Mouse (Mus musculus) midbrain, embryonic 13.5 days (tissue): ENCODE results near the gene Dop1a. TPM values are rescaled to one million over a fixed set of nuclear protein-coding genes. Genes with fewer than 3 reads are reported as not detected.

Source experiments
- ATAC-seq: fragments of 200-750 bp; cut with Nextera tagmentation; 2 replicates; pipeline ENCODE4 v1.8.0; 2017; ENCODE audit warnings: mild to moderate bottlenecking, moderate TSS enrichment, moderate library complexity
- H3K27ac ChIP-seq: fragments of 300-500 bp; sonication (generic); 2 replicates; pipeline ENCODE4 v1.5.1; 2015; ENCODE audit warnings: inconsistent platforms, mild to moderate bottlenecking, moderate library complexity
- H3K27me3 ChIP-seq: fragments of 300-500 bp; sonication (generic); 2 replicates; pipeline ENCODE4 v1.6.1; 2015; ENCODE audit warnings: mild to moderate bottlenecking, inconsistent platforms
- H3K36me3 ChIP-seq: fragments of 300-500 bp; sonication (generic); 2 replicates; pipeline ENCODE4 v1.6.1; 2015; ENCODE audit warnings: mild to moderate bottlenecking, inconsistent platforms
- H3K4me1 ChIP-seq: fragments of 300-500 bp; sonication (generic); replicated peaks from 2 replicates; pipeline ENCODE4 v1.6.1; 2015; ENCODE audit warnings: inconsistent platforms
- H3K4me2 ChIP-seq: fragments of 300-500 bp; sonication (generic); replicated peaks from 2 replicates; pipeline ENCODE4 v1.6.1; 2015; ENCODE audit warnings: moderate library complexity, mild to moderate bottlenecking, inconsistent platforms
- H3K4me3 ChIP-seq: fragments of 300-500 bp; sonication (generic); replicated peaks from 2 replicates; pipeline ENCODE4 v1.5.1; 2015; ENCODE audit warnings: mild to moderate bottlenecking, inconsistent platforms
- H3K9ac ChIP-seq: fragments of 300-500 bp; sonication (generic); replicated peaks from 2 replicates; pipeline ENCODE4 v1.6.1; 2015; ENCODE audit warnings: mild to moderate bottlenecking, inconsistent platforms
- H3K9me3 ChIP-seq: fragments of 300-500 bp; sonication (generic); 2 replicates; pipeline ENCODE4 v1.6.1; 2016; ENCODE audit warnings: mild to moderate bottlenecking, inconsistent platforms
- WGBS: fragments of 180-500 bp; shearing (Covaris S2); methylation state at CpG from one replicate; pipeline ENCODE4 v1.1.7; 2015; 5-methylcytosine and 5-hydroxymethylcytosine counted together
- polyA plus RNA-seq: library from polyadenylated mRNA; unstranded; fragments of >200 nt; fragmentation: Nextera tagmentation; extraction: Ambion mirVana; gene quantifications from 2 replicates; pipeline ENCODE4 v1.2.1, GENCODE M21; 2015

The Dop1a gene
- polyA plus RNA-seq, 1 experiment from 2014 or later = 32.1 TPM

- 1% methylated on average over 13 of the region's 13 CpGs for WGBS
Observed at GRCm38 (mm10) chr9:86451617-86452016, 15.3 kb upstream of the Dop1a start.

DNA sequence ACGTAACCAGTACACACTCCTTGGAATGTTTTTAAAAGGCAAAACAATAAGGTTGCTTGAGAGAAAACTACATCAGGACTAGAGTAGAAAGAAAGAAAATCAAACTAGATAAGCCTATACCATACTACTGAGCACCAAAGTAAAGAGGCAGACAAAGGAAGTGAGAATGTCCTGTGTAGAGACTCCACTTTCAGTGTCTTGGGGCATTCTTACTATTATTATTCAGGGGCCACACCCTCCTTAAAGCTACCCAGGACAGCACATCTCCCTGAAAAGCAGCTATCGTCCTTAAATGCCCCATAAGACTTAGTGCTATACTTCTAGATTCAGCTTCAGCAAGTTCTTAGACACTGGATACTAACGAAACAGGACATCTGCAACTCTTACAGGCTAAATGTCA is 13.3 kb upstream of the Dop1a start:
- ATAC-seq = no peak
- WGBS = 86% methylated on average over 3 of the region's 3 CpGs
- no peak overlapping the region for H3K9ac ChIP-seq

More at GRCm38 (mm10) chr9:86451617-86452016, 15.3 kb upstream of the Dop1a start:
- Histone ChIP-seq H3K27me3 (peaks cover 13% of the 10 kb centered on the region), H3K36me3 (no peaks in the 10 kb centered on the region), H3K4me3 (0 out of 2 replicates have a peak overlapping the region, but pooled peaks have one; percentile 6), H3K4me2 (peak overlapping the region; percentile 45), H3K9ac (no peak overlapping the region; the same call in 1 of the 2 replicates), H3K4me1 (peaks cover 11% of the 10 kb centered on the region), H3K27ac (no peak overlapping the region), H3K9me3 (no peaks in the 10 kb centered on the region)
- ATAC-seq = peak; percentile 82

GRCm38 (mm10) chr9:86464151-86465105 is 2.5 kb upstream of the Dop1a start, which contains the start of gene Ube2cbp:
Gene Ube2cbp, minus strand, starts transcription at chr9:86464950.
- peak within 1 kb of the TSS; percentile 76 for H3K9ac ChIP-seq
- H3K4me2 ChIP-seq = peak within 1 kb of the TSS; percentile 59
- WGBS = 1% methylated on average over 70 of the region's 70 CpGs
- H3K4me1 ChIP-seq = peaks cover 21% of the 10 kb centered on the region
- peak within 1 kb of the TSS; percentile 64 for H3K4me3 ChIP-seq
- no peaks in the 10 kb centered on the region for H3K36me3 ChIP-seq
- H3K27ac ChIP-seq = peak within 1 kb of the TSS; percentile 80
- H3K9me3 ChIP-seq = no peaks in the 10 kb centered on the region
- peaks cover 11% of the 10 kb centered on the region for H3K27me3 ChIP-seq
- ATAC-seq = peak; percentile 85

More for the DNA sequence above, 13.3 kb upstream of the Dop1a start:
- Histone ChIP-seq H3K9me3 (no peaks in the 10 kb centered on the region), H3K4me2 (no peak overlapping the region), H3K27ac (no peak overlapping the region), H3K4me3 (no peak overlapping the region), H3K27me3 (peaks cover 2% of the 10 kb centered on the region), H3K4me1 (peaks cover 11% of the 10 kb centered on the region), H3K36me3 (no peaks in the 10 kb centered on the region)

- Histone ChIP-seq H3K27me3 (no peaks in the 10 kb centered on the region), H3K9me3 (no peaks in the 10 kb centered on the region), H3K4me1 (no peaks in the 10 kb centered on the region), H3K36me3 (no peaks in the 10 kb centered on the region), H3K4me2 (no peak overlapping the region), H3K27ac (no peak overlapping the region), H3K9ac (no peak overlapping the region), H3K4me3 (no peak overlapping the region)
- ATAC-seq = no peak
- WGBS = 92% methylated on average over 4 of the region's 4 CpGs
Observed at GRCm38 (mm10) chr9:86475956-86476355, 9.0 kb downstream of the Dop1a start.

- no peaks in the 10 kb centered on the region for H3K27me3 ChIP-seq
- H3K36me3 ChIP-seq = no peaks in the 10 kb centered on the region
- no peaks in the 10 kb centered on the region for H3K4me1 ChIP-seq
- WGBS = 88% methylated on average over 5 of the region's 5 CpGs
- H3K4me2 ChIP-seq = no peak overlapping the region
- no peak overlapping the region for H3K27ac ChIP-seq
- no peak for ATAC-seq
- H3K4me3 ChIP-seq = no peak overlapping the region
- no peak overlapping the region for H3K9ac ChIP-seq
- H3K9me3 ChIP-seq = no peaks in the 10 kb centered on the region
Observed at GRCm38 (mm10) chr9:86476763-86477162, 9.8 kb downstream of the Dop1a start.

- Histone ChIP-seq H3K4me3 (no peak overlapping the region), H3K36me3 (no peaks in the 10 kb centered on the region), H3K9ac (no peak overlapping the region), H3K4me2 (no peak overlapping the region), H3K27ac (no peak overlapping the region), H3K4me1 (no peaks in the 10 kb centered on the region), H3K9me3 (no peaks in the 10 kb centered on the region), H3K27me3 (no peaks in the 10 kb centered on the region)
- WGBS = 91% methylated on average over 5 of the region's 5 CpGs
- ATAC-seq = no peak
Observed at GRCm38 (mm10) chr9:86478414-86479093, 11.6 kb downstream of the Dop1a start.

DNA sequence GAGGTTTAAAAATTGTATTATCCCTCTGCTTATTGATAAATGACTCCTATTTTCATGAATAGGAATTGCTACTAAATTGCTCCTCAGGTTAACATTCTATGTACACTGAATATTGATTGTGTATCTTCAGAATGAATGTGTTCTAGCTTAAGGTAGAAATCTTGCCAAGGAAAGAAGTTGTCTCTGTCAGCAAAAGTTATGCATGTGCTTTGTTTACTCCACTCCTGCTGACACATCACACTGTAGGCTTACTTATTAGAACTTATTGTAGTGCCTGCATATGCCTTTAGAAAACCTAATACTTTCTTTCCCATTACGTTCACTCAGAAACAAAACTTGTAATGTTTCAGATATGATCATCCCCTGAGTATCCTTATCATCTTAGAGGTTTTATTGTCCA is 15.3 kb downstream of the Dop1a start:
- WGBS = 96% methylated on average over 1 of the region's 1 CpGs
- H3K9ac ChIP-seq = no peak overlapping the region

DNA sequence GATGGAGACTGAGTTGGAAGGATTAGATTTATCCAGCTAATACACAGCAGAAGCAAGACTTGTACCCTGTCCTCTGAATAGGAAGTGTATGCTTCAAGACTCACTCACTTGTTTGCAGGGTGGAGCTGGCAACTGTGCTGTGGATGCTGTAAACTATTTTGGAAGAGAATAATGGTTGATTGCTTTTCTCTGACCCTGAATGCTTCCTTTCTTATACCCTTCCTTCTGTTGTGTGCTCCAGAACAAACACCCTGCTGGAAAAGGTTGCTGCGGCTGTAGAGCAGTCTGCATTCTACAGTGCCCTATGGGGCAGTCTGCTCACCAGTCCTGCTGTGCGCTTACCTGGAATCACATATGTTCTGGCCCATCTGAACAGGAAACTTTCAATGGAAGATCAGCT is 24.8 kb downstream of the Dop1a start:
- no peaks in the 10 kb centered on the region for H3K9me3 ChIP-seq
- no peak overlapping the region for H3K9ac ChIP-seq
- peaks cover 46% of the 10 kb centered on the region for H3K36me3 ChIP-seq
- ATAC-seq = no peak
- H3K4me3 ChIP-seq = no peak overlapping the region
- no peak overlapping the region for H3K4me2 ChIP-seq
- no peaks in the 10 kb centered on the region for H3K4me1 ChIP-seq
- H3K27ac ChIP-seq = no peak overlapping the region
- no peaks in the 10 kb centered on the region for H3K27me3 ChIP-seq
- WGBS = 82% methylated on average over 2 of the region's 2 CpGs

More for the DNA sequence above, 15.3 kb downstream of the Dop1a start:
- H3K4me3 ChIP-seq = no peak overlapping the region
- no peaks in the 10 kb centered on the region for H3K36me3 ChIP-seq
- ATAC-seq = no peak
- H3K4me2 ChIP-seq = no peak overlapping the region
- no peaks in the 10 kb centered on the region for H3K9me3 ChIP-seq
- H3K27ac ChIP-seq = no peak overlapping the region
- H3K4me1 ChIP-seq = no peaks in the 10 kb centered on the region
- H3K27me3 ChIP-seq = no peaks in the 10 kb centered on the region

DNA sequence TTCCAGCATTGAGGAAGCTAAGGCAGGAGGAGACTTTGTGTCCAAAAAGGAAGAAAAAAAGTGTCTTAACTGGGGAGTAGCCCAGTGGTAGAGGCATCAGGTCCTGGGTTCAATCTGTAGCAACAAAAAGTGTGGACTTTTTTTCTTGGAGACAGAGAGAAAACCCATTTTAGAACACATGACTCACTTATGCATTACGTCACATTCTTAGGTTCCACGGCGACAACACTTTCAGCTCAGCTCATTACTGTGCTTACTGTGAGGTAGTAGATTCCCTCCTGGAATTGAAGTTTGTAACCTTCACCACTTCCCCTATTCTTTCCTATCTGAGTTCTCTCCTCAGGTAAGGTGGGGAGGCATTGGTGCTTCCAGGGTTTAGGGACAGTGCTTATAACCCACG is 29.3 kb downstream of the Dop1a start:
- Histone ChIP-seq H3K4me2 (no peak overlapping the region), H3K4me3 (no peak overlapping the region), H3K27me3 (no peaks in the 10 kb centered on the region), H3K9me3 (no peaks in the 10 kb centered on the region), H3K36me3 (peaks cover 54% of the 10 kb centered on the region), H3K27ac (no peak overlapping the region), H3K4me1 (no peaks in the 10 kb centered on the region), H3K9ac (no peak overlapping the region)
- ATAC-seq = no peak
- WGBS = 94% methylated on average over 4 of the region's 4 CpGs

DNA sequence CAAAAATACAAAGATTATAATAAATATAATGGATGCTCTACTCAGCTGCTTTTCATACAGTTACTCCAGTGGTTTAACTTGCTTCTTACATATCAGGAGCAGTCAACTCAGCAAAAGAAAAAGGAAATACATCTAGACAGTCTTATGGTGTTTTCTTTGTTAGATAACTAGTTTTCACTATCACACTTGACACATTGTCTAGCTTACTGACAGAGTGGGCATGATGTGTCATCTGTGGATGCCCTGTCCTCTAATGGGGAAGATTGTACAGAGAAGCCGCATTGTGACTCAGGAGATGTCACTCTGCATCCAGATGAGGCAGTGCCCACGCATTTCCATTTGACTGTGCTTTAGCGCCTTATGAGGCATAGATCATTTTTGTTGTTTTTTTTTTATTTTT is 32.1 kb downstream of the Dop1a start:
- no peak overlapping the region for H3K9ac ChIP-seq
- no peak overlapping the region for H3K4me3 ChIP-seq
- no peaks in the 10 kb centered on the region for H3K27me3 ChIP-seq
- 91% methylated on average over 3 of the region's 3 CpGs for WGBS
- no peaks in the 10 kb centered on the region for H3K4me1 ChIP-seq
- H3K9me3 ChIP-seq = no peaks in the 10 kb centered on the region
- H3K36me3 ChIP-seq = peaks cover 43% of the 10 kb centered on the region
- H3K27ac ChIP-seq = no peak overlapping the region
- H3K4me2 ChIP-seq = no peak overlapping the region
- ATAC-seq = no peak

DNA sequence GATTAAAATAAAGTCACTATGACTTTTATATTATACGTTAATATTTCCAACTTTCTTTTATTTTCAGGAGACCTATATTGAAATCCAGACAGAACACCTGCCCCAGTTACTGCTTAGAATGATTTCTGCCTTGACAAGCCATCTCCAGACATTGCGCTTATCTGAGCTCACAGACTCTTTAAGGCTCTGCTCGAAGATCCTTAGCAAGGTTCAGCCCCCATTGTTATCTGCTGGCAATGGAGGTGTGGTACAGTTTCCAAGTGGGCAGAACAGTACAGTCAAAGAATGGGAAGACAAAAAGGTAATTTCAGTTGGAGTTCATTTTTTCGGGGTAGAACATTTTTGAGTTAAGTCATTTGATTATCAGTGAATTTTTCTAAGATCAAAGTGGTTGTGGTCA is 40.5 kb downstream of the Dop1a start:
- WGBS = 85% methylated on average over 4 of the region's 4 CpGs
- Histone ChIP-seq H3K27ac (no peak overlapping the region), H3K36me3 (peaks cover 22% of the 10 kb centered on the region), H3K4me1 (no peaks in the 10 kb centered on the region), H3K27me3 (no peaks in the 10 kb centered on the region), H3K4me3 (no peak overlapping the region), H3K9ac (no peak overlapping the region), H3K4me2 (no peak overlapping the region), H3K9me3 (no peaks in the 10 kb centered on the region)
- ATAC-seq = no peak

- Histone ChIP-seq H3K9me3 (no peaks in the 10 kb centered on the region), H3K4me3 (no peak overlapping the region), H3K4me2 (no peak overlapping the region), H3K4me1 (no peaks in the 10 kb centered on the region), H3K9ac (no peak overlapping the region), H3K27me3 (no peaks in the 10 kb centered on the region), H3K36me3 (peaks cover 43% of the 10 kb centered on the region), H3K27ac (no peak overlapping the region)
- no peak for ATAC-seq
- WGBS = 74% methylated on average over 5 of the region's 5 CpGs
Observed at GRCm38 (mm10) chr9:86513733-86514132, 46.8 kb downstream of the Dop1a start.
